Mouse (Mus musculus) lung, postnatal 0 days (tissue): ENCODE data around the gene Acoxl. TPM values are rescaled to one million over a fixed set of nuclear protein-coding genes. Genes with fewer than 3 reads are reported as not detected.
A peak's percentile ranks its signal among the peaks of the same experiment; 100 is the strongest.

Source experiments
- ATAC-seq: fragments of 200-750 bp; cut with Nextera tagmentation; 2 replicates; pipeline ENCODE4 v1.8.0; 2017; ENCODE audit warnings: moderate library complexity
- DNase-seq: peaks from one replicate; pipeline ENCODE4 v3.0.0-alpha.2; 2016; ENCODE audit warnings: low spot score
- H3K27ac ChIP-seq: fragments of 300-500 bp; sonication (generic); 2 replicates; pipeline ENCODE4 v1.5.1; 2014; ENCODE audit warnings: antibody characterized with exemption, mild to moderate bottlenecking, low read length, mixed read lengths
- H3K27me3 ChIP-seq: fragments of 300-500 bp; sonication (generic); replicated peaks from 2 replicates; pipeline ENCODE4 v1.6.1; 2014; ENCODE audit warnings: low read length, mixed read lengths; ENCODE audit not compliant: insufficient read depth
- H3K36me3 ChIP-seq: fragments of 300-500 bp; sonication (generic); 2 replicates; pipeline ENCODE4 v1.6.1; 2014; ENCODE audit warnings: low read length, mixed read lengths; ENCODE audit not compliant: insufficient read depth
- H3K4me1 ChIP-seq: fragments of 300-500 bp; sonication (generic); 2 replicates; pipeline ENCODE4 v1.6.1; 2014; ENCODE audit warnings: antibody characterized with exemption, low read depth, low read length, mixed read lengths; ENCODE audit not compliant: insufficient read depth
- H3K4me2 ChIP-seq: fragments of 300-500 bp; sonication (generic); replicated peaks from 2 replicates; pipeline ENCODE4 v1.6.1; 2014; ENCODE audit warnings: low read depth, mild to moderate bottlenecking, low read length, moderate library complexity, mixed read lengths
- H3K4me3 ChIP-seq: fragments of 300-500 bp; sonication (generic); 2 replicates; pipeline ENCODE4 v1.5.1; 2014; ENCODE audit warnings: low read depth, low read length
- H3K9ac ChIP-seq: fragments of 300-500 bp; sonication (generic); replicated peaks from 2 replicates; pipeline ENCODE4 v1.6.1; 2014; ENCODE audit warnings: low read depth, mild to moderate bottlenecking
- H3K9me3 ChIP-seq: fragments of 300-500 bp; sonication (generic); 2 replicates; pipeline ENCODE4 v1.6.1; 2016; ENCODE audit warnings: low read length, mixed read lengths
- CTCF ChIP-seq: IDR thresholded peaks from 2 replicates; pipeline ENCODE4 v1.5.1; 2016; ENCODE audit warnings: antibody characterized with exemption, mild to moderate bottlenecking
- EP300 ChIP-seq: IDR thresholded peaks from 2 replicates; pipeline ENCODE4 v1.6.1; 2016; ENCODE audit warnings: antibody characterized with exemption, mild to moderate bottlenecking, control low read depth
- WGBS: fragments of 180-500 bp; shearing (Covaris S2); extraction: QIAGEN DNeasy Blood & Tissue Kit; methylation state at CpG from one replicate; pipeline ENCODE4 v1.1.7; 2014; 5-methylcytosine and 5-hydroxymethylcytosine counted together
- polyA plus RNA-seq: library from polyadenylated mRNA; unstranded; fragments of >200 nt; fragmentation: Nextera tagmentation; extraction: Ambion mirVana; gene quantifications from 2 replicates; pipeline ENCODE4 v1.2.1, GENCODE M21; 2015

Acoxl gene
- polyA plus RNA-seq, 1 experiment from 2014 or later = 17.0 TPM

DNA sequence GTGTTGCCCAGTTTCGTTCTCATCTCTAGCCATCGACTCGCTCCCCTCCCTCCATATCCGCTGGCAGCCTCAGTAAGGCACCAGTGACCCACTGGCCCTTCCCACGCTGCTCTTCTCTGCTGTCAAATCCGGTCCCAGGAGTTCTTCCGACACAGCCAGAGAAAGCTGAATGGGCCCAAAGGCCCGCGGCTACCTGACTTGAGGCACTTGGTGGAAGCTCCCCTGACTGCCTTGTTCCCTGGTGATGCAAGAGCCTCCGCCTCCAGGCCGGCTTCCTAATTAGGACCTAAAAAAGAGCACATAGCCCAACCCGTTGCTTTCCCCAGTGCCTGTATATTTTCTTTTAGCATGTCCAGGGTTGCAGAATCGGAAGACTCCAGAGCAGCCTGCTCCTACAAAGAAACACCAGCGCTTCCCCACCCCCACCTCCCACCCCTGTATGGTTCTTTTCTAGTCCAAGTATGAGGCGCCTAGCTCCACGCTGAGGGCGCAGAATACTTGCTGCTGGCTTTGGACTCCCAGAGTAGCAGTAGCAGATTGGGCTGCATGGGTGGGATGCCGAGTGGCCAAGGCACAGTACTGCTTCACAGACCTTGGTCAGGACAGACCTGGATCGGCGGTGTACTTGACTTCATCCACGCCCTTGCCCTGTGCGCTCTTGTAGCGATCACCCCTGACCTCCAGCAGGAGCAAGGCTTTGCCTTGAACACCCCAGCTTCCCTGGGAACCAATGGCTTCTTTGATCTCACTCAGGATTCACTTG lies 285.4 kb downstream of the Acoxl start:
- ATAC-seq (no peak), DNase-seq (peak; percentile 46)
- Histone ChIP-seq H3K4me2 (peak overlapping the region; percentile 94), H3K9me3 (no peaks in the 10 kb centered on the region), H3K27me3 (no peaks in the 10 kb centered on the region), H3K36me3 (no peaks in the 10 kb centered on the region), H3K4me1 (peaks cover 21% of the 10 kb centered on the region; the same call in 1 of the 2 replicates), H3K4me3 (peak overlapping the region; percentile 21), H3K27ac (no peak overlapping the region), H3K9ac (no peak overlapping the region)
- no peak for TF ChIP-seq CTCF
- 10% methylated on average over 23 of the region's 23 CpGs for WGBS

DNA sequence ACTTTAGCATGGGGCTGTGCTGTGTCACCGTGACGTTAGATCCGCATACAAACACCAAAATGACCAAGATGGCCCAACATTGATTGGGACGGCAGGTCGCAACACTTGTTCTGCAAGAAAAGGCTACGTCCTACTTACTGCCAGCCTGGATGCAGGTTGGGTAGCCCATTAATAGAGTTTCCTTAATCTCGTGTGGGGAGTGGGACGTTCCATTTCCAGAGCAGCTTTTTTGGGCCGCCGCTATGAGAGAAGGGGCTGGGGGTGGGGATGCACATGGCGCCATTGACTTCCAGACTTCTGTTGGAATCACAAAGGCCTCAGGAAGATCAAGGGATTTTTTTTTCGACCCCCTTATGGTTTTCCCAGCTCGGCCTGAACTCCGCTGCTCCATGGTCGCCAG lies 286.0 kb downstream of the Acoxl start:
- Histone ChIP-seq H3K36me3 (no peaks in the 10 kb centered on the region; the same call in 1 of the 2 replicates), H3K27ac (no peak overlapping the region), H3K9me3 (no peaks in the 10 kb centered on the region), H3K27me3 (no peaks in the 10 kb centered on the region), H3K4me2 (peak overlapping the region; percentile 94), H3K4me3 (peak overlapping the region; percentile 79), H3K4me1 (peaks cover 21% of the 10 kb centered on the region; the same call in 1 of the 2 replicates), H3K9ac (no peak overlapping the region)
- ATAC-seq (no peak), DNase-seq (no peak)
- WGBS = 19% methylated on average over 15 of the region's 15 CpGs
- TF ChIP-seq CTCF (no peak), EP300 (no peak)

DNA sequence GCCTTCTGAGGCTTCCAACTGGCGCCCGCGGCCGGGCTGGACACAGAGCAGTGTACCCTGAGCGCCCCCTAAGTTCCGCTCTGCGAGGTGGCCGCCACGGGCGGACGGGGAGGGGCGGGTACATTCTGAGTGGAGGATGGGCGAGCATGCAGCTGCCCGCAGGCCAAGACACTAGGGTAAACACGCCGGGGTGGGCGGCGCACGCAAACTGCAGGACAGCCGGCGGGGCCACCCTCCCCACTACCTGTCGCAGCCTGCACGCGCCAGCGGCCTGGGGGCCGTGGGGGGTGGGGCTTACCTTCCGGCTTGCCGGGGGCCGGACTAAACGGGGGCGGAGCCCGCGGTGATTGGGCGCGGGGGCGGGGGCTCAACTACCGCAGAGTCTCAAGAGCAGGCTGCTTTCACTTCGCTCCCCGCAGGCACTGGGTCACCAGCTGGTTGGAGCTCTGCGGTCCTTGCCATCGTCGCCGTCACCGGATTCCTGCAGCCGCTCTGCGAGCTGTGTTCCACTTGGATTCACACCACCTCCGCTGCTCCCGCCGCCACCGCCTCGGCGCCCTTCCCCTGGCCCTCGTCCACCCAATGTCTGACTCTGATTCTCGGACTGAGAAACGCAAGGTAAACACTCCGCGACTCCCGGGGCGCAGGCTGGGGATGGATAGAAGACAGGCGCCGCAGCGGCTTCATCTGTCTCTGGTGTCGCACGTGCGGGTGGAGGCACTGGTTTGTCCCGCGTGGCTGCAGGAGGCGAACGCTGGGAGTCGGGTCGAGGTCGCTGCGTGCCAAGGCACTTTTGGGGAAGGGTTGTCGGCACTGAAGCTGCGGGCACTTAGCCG lies 287.2 kb downstream of the Acoxl start, which contains the start of gene Bcl2l11:
TSS of gene Bcl2l11 (plus strand) at position 404 of the 836 bp plus-strand sequence.
- Histone ChIP-seq H3K27ac (peak within 1 kb of the TSS; percentile 96), H3K9me3 (no peaks in the 10 kb centered on the region), H3K4me3 (peak within 1 kb of the TSS; percentile 79), H3K27me3 (no peaks in the 10 kb centered on the region), H3K36me3 (peaks cover 5% of the 10 kb centered on the region; the same call in 1 of the 2 replicates), H3K4me1 (peaks cover 21% of the 10 kb centered on the region; the same call in 1 of the 2 replicates), H3K4me2 (peak within 1 kb of the TSS; percentile 94), H3K9ac (peak within 1 kb of the TSS; percentile 81)
- peak; percentile 76 for ATAC-seq
- peak; percentile 97 for DNase-seq
- TF ChIP-seq EP300 (no peak; the same call in 1 of the 2 replicates), CTCF (peak; percentile 80)
- WGBS = under 1% methylated on average over 74 of the region's 76 CpGs

DNA sequence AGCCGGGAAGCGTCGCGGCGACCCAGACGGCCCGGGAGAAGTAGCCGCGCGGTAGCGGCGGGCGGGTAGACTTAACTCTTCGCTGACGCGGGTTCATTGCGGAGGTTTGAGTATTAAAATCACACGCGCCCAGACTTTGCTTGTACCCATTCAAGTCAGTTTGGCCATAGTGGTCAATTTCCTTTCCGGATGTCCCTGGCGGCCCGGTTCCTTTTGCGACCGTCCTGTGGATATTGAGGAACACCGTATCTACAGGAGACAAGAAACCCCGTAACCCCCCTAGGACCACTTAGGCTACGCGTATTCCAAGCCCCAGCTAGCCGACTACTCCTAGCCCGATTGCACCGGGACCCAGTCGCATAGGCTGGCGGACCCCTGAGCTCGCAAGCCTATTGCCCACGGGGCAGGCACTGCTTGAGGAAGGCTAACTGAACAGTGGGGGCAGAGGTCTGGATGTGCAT lies 287.9 kb downstream of the Acoxl start:
- H3K27ac ChIP-seq = peak overlapping the region; percentile 96
- TF ChIP-seq EP300 = no peak
- TF ChIP-seq CTCF = no peak
- H3K9ac ChIP-seq = peak overlapping the region; percentile 81
- WGBS = 1% methylated on average over 35 of the region's 35 CpGs
- H3K4me1 ChIP-seq = peaks cover 21% of the 10 kb centered on the region; the same call in 1 of the 2 replicates
- peaks cover 12% of the 10 kb centered on the region; the same call in 1 of the 2 replicates for H3K36me3 ChIP-seq
- ATAC-seq (no peak), DNase-seq (no peak)
- peak overlapping the region; percentile 79 for H3K4me3 ChIP-seq
- H3K9me3 ChIP-seq = no peaks in the 10 kb centered on the region
- H3K27me3 ChIP-seq = no peaks in the 10 kb centered on the region
- H3K4me2 ChIP-seq = peak overlapping the region; percentile 94

DNA sequence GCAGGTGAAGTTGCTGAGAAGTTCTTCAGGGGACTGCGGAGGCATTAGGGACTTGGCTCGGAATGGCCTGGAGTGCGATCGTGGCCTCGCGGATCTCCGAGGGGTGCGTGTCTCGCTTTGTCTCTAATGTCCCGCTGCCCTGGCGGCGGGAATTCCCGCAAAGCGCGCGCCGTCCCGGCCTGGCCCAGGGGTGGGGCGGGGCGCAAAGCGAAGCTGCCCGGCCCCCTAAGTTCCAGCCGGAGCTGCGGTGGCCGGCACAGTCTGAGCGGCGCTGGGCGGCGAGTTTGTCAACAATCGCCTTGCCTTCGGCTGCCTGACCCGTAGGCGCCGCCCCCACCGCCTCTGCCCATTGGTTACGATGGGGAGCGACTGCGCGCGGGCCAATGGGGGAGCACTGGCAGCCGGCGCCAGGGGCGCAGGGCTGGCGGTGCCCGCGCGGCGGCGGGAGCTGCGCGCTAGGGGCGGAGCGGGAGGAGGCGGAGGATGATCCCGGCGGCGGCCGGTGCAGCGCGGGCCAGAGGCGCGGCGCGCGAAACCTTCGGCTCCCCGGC lies 288.5 kb downstream of the Acoxl start:
- peak overlapping the region; percentile 79 for H3K4me3 ChIP-seq
- H3K9ac ChIP-seq = peak overlapping the region; percentile 81
- peaks cover 21% of the 10 kb centered on the region; the same call in 1 of the 2 replicates for H3K4me1 ChIP-seq
- no peaks in the 10 kb centered on the region for H3K9me3 ChIP-seq
- H3K4me2 ChIP-seq = peak overlapping the region; percentile 94
- ATAC-seq (peak; percentile 88), DNase-seq (peak; percentile 99)
- peaks cover 12% of the 10 kb centered on the region; the same call in 1 of the 2 replicates for H3K36me3 ChIP-seq
- peak overlapping the region; percentile 96 for H3K27ac ChIP-seq
- TF ChIP-seq EP300 = no peak
- TF ChIP-seq CTCF = peak; percentile 36; the same call in 1 of the 2 replicates
- 0% methylated on average over 26 of the region's 67 CpGs for WGBS
- no peaks in the 10 kb centered on the region for H3K27me3 ChIP-seq
